Mouse (Mus musculus) inflammation-experienced regulatory T-cells, adult 6 months (primary cell): Measurements from ENCODE around the gene Zdhhc20. TPM values are rescaled to one million over a fixed set of nuclear protein-coding genes. Genes with fewer than 3 reads are reported as not detected.
"Not testable (repeated sequence)": the region's sequence is repeated elsewhere in the genome, so short reads cannot be mapped to it uniquely, and the experiment has no call there.

Experiments
- ATAC-seq: one replicate; pipeline ENCODE4 v1.8.0; 2017
- polyA plus RNA-seq, 3 experiments: library from polyadenylated mRNA; unstranded; fragments of 100-300 nt; shearing (Covaris generic); gene quantifications; one replicate each; pipeline ENCODE4 v1.2.1; 2017

Gene Zdhhc20
- polyA plus RNA-seq, 3 experiments from 2014 or later: 173 to 226 (median 184) TPM

DNA sequence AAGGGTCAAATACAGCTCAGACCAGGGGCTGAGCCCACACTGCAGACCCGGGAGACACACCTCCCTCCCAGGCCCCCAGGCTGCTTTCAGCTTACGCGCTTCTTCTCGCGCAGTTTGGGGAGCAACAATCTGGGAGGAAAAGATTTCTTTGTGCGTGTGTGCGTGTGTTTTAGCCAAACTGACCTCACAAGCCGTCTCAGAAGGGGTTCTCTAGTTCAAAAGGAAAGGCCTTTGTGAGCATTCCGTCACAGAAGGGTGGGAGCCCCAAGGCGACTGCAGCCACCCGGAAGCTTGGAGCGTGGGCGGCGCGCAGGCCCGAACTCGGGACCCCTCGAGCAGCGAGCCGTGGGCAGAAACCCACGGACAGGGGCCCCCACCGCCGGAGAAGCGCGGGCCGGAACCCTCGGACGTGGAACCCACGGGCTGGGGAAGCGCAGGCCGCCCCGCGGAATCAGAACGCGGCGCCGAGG, 500 bp downstream of the Zdhhc20 start:
- peak; percentile 17 for ATAC-seq

- no peak for ATAC-seq
These were observed 2.9 kb downstream of the Zdhhc20 start for GRCm38 (mm10) chr14:57887171-57887570.

- ATAC-seq: peak; percentile 33
These were observed 4.0 kb downstream of the Zdhhc20 start for GRCm38 (mm10) chr14:57886032-57886431.

DNA sequence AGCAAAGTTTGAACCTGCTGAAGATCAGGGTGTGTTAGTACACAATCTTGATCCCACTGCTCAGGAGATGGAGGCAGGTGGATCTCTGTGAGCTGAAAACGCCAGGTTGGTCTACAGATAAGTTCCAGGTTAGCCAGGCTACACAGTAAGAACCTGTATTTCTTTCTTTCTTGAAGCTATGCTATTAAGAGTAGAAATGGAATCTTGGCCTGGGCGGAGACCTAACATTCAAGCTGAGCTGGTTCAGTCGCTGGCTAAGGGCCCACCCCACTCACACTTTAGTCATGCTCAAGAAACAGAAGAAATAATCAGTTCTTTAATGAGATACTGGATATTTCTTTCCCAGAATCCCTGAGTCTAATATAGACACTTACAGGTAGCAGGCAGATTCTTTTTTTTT, 6.7 kb downstream of the Zdhhc20 start:
- ATAC-seq: no peak

DNA sequence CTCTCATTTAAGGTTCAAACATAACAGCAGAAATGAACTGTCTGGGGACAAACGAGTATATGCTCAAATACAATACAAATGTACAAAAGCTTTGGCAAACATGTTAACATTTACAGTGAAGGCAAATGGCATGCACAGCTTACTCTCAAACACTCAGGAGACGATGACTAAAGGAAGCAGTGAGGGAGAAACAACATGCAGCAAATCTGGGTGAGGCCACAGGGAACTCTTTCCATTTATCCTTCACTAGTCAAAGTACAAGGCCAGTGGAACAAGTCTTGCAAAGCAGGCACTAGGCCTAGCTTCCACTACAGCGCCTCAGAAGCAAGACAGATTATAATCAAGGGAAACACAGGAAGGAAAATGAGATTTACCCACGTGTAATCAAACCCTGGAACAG, 7.4 kb downstream of the Zdhhc20 start:
- no peak for ATAC-seq

GRCm38 (mm10) chr14:57881793-57882192, 8.3 kb downstream of the Zdhhc20 start:
- no peak for ATAC-seq

DNA sequence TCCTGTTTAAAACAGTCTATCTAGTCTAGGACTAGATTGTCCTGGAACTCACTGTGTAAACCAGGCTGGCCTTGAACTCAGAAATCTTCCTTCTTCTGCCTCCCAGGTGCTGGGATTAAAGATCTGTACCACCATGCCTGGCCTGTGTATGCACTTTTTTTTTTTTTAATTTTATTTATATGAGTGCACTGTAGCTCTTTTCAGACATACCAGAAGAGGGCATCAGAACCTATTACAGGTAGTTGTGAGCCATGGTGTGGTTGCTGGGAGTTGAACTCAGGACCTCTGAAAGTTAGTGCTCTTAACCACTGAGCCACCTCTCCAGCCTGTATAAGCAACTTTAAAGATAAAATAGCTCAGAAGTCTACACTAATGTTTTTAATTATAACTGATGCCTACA, 9.0 kb downstream of the Zdhhc20 start:
- ATAC-seq: no peak

DNA sequence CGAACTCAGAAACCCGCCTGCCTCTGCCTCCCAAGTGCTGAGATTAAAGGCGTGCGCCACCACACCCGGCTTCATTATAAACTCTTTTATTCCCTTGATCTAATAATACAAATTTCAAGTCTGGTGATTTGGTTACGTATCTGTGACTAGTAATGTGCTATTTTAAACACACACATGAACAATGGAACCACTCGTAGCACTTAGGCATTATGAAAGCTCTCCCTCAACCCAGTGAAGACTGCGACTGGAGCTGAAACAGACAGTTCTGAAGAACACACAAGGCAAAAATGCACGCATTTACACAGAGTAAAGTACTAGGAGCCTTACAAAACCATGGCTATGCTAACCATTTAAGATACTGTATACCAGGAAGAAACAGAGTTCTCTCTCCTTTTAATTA, 12.2 kb downstream of the Zdhhc20 start:
- ATAC-seq: no peak

GRCm38 (mm10) chr14:57866676-57867276, 23.3 kb downstream of the Zdhhc20 start:
- no peak for ATAC-seq

DNA sequence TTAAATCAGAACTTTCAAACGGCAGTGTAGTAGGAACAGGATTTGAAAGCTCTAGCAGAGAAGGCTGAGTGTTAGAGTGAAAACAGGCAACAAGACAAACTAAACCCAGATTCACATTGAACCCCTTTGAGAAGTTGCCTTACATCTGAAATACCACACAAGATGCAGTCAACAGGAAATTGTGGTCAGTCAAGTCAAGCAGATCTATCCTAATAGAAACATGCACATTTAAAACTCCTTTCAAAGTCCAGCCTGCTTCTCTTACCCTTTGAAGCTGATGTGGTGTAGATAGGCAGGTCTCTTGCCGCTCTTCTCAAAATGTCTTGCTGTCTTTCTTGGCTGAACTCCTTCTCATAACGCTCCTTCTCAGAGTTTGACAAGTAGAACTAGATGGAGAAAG, 24.8 kb downstream of the Zdhhc20 start:
- peak; percentile 90 for ATAC-seq

DNA sequence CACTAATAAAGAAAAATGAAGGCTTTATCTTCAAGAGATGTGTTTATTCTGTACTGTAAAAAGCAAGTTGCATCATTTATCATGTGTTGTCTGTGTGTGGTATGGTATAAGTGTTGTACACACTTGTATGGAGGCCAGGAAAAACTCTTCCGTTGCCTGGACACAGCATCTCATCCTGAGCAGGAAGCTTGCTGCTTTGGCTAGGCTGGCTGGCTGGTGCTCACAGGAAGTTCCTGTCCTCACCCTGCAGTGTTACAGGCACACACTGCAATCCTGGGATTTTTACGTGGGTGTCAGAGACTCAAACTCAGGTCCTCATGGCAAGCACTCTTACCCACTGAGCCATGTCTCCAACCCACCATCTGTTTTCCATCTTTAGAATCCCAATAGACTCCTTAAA, 26.9 kb downstream of the Zdhhc20 start:
- no peak for ATAC-seq

DNA sequence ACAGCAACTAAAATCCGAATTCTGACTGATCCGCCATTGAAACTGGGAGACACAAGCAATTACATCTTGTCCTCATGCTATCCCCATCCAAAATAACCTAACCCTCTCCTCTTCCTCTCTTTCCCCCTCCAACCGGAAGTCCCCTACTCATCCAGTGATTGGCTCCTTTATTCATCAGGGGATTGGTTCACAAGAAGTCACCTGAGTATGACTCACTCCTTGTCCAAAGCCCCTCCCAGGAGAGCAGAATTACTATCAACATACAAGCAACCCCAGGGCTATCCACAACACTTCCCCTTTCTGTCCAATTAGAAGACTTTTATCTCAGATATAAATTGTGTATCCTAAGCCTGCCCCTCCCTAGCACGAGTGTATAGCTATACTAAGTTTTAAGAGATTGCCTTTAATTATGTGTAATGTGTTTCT, 28.1 kb downstream of the Zdhhc20 start:
- no peak for ATAC-seq

DNA sequence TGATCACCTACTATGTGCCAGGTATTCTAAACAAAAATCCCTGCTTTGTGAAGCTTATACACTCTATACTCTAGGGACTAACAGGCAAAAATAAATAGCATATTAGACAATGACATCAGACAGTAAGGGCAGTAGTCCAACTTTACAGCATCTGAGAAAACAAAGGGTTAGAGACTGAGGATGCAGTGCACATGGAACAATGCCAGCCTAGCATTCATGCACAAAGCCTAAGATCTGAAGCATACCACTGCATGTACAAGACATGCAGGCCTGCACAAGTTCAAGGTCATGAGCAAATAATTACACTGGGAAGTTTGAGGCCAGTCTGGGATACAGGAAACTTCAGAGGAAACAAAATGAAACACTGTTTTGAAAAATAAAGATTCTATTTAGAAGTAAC, 30.6 kb downstream of the Zdhhc20 start:
- ATAC-seq: no peak

- ATAC-seq: no peak
These were observed 31.5 kb downstream of the Zdhhc20 start for GRCm38 (mm10) chr14:57858601-57859000.

- ATAC-seq: peak; percentile 70
These were observed 34.0 kb downstream of the Zdhhc20 start for GRCm38 (mm10) chr14:57856037-57856436.

GRCm38 (mm10) chr14:57852961-57853360, 37.1 kb downstream of the Zdhhc20 start:
- ATAC-seq: no peak

DNA sequence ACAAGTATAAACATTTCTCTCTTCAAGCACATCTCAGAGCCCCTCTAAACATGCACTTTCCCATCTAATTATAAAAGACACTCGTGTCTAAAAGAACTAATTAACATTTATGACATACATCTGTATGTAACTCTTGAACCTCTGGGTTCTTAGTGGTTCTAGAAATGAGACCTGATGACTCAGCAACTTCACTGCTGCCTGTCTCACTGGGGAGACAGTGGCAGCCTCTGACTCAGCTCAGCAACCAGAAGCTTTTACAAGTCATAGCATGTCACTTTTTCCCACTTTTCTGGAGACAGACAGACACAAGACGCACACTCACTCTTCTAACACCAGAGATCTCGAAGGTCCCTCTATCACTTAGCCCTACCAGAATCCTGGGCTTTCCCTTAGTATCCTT, 39.7 kb downstream of the Zdhhc20 start:
- no peak for ATAC-seq

- ATAC-seq: no peak
These were observed 41.4 kb downstream of the Zdhhc20 start for GRCm38 (mm10) chr14:57848646-57849045.

DNA sequence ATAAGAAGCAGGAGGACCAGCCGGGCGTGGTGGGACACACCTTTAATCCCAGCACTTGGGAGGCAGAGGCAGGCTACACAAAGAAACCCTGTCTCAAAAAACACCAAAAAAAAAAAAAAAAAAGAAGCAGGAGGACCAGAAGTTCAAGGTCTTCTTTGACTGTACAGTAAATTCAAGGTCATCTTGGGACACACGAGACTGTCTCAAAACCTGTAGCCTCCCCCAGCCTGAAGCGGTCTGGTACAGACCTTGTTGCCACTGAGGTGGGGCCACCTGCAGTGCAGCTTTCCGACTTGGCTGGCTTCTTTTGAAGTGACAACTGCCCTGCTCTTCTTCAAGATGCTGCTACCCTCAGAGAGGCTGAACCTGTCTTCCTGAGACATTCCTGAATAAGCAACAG, 42.0 kb downstream of the Zdhhc20 start:
- not testable (repeated sequence) for ATAC-seq

DNA sequence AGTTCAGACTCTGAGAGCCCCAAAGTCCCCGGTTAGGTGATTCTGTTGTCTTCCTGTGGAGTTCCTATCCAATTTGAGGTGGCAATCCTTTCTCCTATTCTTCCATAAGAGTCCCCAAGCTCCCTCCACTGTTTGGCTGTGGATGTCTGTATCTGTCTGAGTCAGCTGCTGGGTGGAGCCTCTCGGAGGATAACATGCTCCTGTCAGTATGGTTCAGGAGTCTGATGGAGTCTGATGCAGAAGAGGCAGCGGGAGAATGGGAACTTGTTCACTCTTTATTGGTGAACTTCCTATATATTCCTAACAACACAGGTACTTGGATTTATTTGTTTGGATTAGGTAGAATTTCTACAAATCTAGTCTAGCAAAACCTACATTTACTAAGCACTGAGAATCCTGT, 45.5 kb downstream of the Zdhhc20 start:
- no peak for ATAC-seq

GRCm38 (mm10) chr14:57835157-57835556, 54.9 kb downstream of the Zdhhc20 start:
- no peak for ATAC-seq

GRCm38 (mm10) chr14:57833526-57833925, 56.5 kb downstream of the Zdhhc20 start:
- ATAC-seq: no peak

GRCm38 (mm10) chr14:57827284-57827683, 62.8 kb downstream of the Zdhhc20 start:
- ATAC-seq: no peak

GRCm38 (mm10) chr14:57825788-57826751, 64.0 kb downstream of the Zdhhc20 start, which contains the start of the genes Ska3 and Mrpl57:
Ska3 (minus strand) TSS chr14:57826185.
Mrpl57 (plus strand) TSS chr14:57826234.
- ATAC-seq: peak; percentile 89
